Mouse (Mus musculus): Measurements from ENCODE around the gene Gpsm3.

DNA sequence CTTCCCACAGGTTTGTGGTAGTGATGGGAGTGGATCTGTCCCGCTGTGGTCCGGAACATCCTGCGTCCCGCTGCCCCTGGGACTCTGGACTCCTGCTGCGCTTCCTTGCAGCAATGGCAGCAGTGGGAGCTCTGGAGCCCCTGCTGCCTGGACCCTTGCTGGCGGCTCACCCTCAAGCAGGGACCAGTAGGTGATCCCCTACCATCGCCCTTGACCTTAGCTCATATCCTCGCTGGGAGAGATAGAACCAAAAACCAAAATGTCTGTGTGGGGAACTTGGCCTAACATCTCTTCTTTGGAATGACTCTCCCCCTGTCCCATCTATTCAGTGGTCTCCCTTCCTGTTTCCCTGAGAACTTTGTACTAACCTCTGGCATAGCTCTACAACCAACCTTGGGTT lies 5.8 kb upstream of the Gpsm3 start:
- TF ChIP-seq CTCF (IDR thresholded peaks at IDR 0.05; ENCODE audit: low read depth) (no peak), EP300 (optimal IDR thresholded peaks at IDR 0.05) (no peak)

Measured in stomach, postnatal 0 days (tissue).